Mouse (Mus musculus): ENCODE measurements around the gene Wdr5. TPM values are rescaled to one million over a fixed set of nuclear protein-coding genes. Genes with fewer than 3 reads are reported as not detected.

Gene Wdr5
- polyA plus RNA-seq, 1 experiment, result 17.3 TPM

- WGBS, result 96% methylated on average over 3 of the region's 3 CpGs
- H3K27ac ChIP-seq (ENCODE audit: insufficient read depth, low read length), result no peak overlapping the region
- peaks cover 3% of the 10 kb centered on the region for H3K4me1 ChIP-seq (ENCODE audit: control insufficient read depth, insufficient read depth, insufficient read length)
Measured at GRCm38 (mm10) chr2:27561829-27562228, 46.9 kb downstream of the Wdr5 start.

GRCm38 (mm10) chr2:27563641-27564148, 48.7 kb downstream of the Wdr5 start:
- Histone ChIP-seq H3K36me3 (ENCODE audit: control insufficient read depth, insufficient read depth, low read length) (no peaks in the 10 kb centered on the region), H3K27me3 (ENCODE audit: control insufficient read depth, insufficient read depth, low read length) (no peaks in the 10 kb centered on the region), H3K27ac (ENCODE audit: insufficient read depth, low read length) (no peak overlapping the region), H3K4me1 (ENCODE audit: control insufficient read depth, insufficient read depth, insufficient read length) (peaks cover 3% of the 10 kb centered on the region), H3K4me3 (ENCODE audit: extremely low read depth, insufficient read depth, insufficient read length) (no peak overlapping the region)
- 21% methylated on average over 9 of the region's 9 CpGs for WGBS
- DNase-seq (ENCODE audit: low read depth in 1 of 2, low spot score in 2 of 2), result peak in 1 of 2 experiments; percentile 4
- TF ChIP-seq POLR2A (IDR thresholded peaks at IDR 0.05; ENCODE audit: low read depth, low read length) (no peak), CTCF (IDR thresholded peaks at IDR 0.05; ENCODE audit: extremely low read depth, insufficient read depth, insufficient read length, insufficient replicate concordance) (no peak)

More at GRCm38 (mm10) chr2:27561829-27562228, 46.9 kb downstream of the Wdr5 start:
- no peaks in the 10 kb centered on the region for H3K36me3 ChIP-seq (ENCODE audit: control insufficient read depth, insufficient read depth, low read length)
- DNase-seq (ENCODE audit: low read depth in 1 of 2, low spot score in 2 of 2), result no peak
- no peak for TF ChIP-seq CTCF (IDR thresholded peaks at IDR 0.05; ENCODE audit: extremely low read depth, insufficient read depth, insufficient read length, insufficient replicate concordance)
- no peak for TF ChIP-seq POLR2A (IDR thresholded peaks at IDR 0.05; ENCODE audit: low read depth, low read length)
- no peaks in the 10 kb centered on the region for H3K27me3 ChIP-seq (ENCODE audit: control insufficient read depth, insufficient read depth, low read length)
- H3K4me3 ChIP-seq (ENCODE audit: extremely low read depth, insufficient read depth, insufficient read length), result no peak overlapping the region

- Histone ChIP-seq H3K4me3 (ENCODE audit: extremely low read depth, insufficient read depth, insufficient read length) (no peak overlapping the region), H3K27ac (ENCODE audit: insufficient read depth, low read length) (no peak overlapping the region), H3K4me1 (ENCODE audit: control insufficient read depth, insufficient read depth, insufficient read length) (peaks cover 3% of the 10 kb centered on the region), H3K27me3 (ENCODE audit: control insufficient read depth, insufficient read depth, low read length) (no peaks in the 10 kb centered on the region), H3K36me3 (ENCODE audit: control insufficient read depth, insufficient read depth, low read length) (no peaks in the 10 kb centered on the region)
- no peak for DNase-seq (ENCODE audit: low read depth in 1 of 2, low spot score in 2 of 2)
- WGBS, result 89% methylated on average over 4 of the region's 4 CpGs
- no peak for TF ChIP-seq CTCF (IDR thresholded peaks at IDR 0.05; ENCODE audit: extremely low read depth, insufficient read depth, insufficient read length, insufficient replicate concordance)
- no peak for TF ChIP-seq POLR2A (IDR thresholded peaks at IDR 0.05; ENCODE audit: low read depth, low read length)
Measured at GRCm38 (mm10) chr2:27564694-27565093, 49.7 kb downstream of the Wdr5 start.

- 64% methylated on average over 12 of the region's 12 CpGs for WGBS
- Histone ChIP-seq H3K4me3 (ENCODE audit: extremely low read depth, insufficient read depth, insufficient read length) (no peak overlapping the region), H3K27me3 (ENCODE audit: control insufficient read depth, insufficient read depth, low read length) (no peaks in the 10 kb centered on the region), H3K36me3 (ENCODE audit: control insufficient read depth, insufficient read depth, low read length) (no peaks in the 10 kb centered on the region), H3K27ac (ENCODE audit: insufficient read depth, low read length) (no peak overlapping the region), H3K4me1 (ENCODE audit: control insufficient read depth, insufficient read depth, insufficient read length) (peaks cover 3% of the 10 kb centered on the region)
- TF ChIP-seq POLR2A (IDR thresholded peaks at IDR 0.05; ENCODE audit: low read depth, low read length) (no peak), CTCF (IDR thresholded peaks at IDR 0.05; ENCODE audit: extremely low read depth, insufficient read depth, insufficient read length, insufficient replicate concordance) (no peak)
- DNase-seq (ENCODE audit: low read depth in 1 of 2, low spot score in 2 of 2), result no peak
Measured at GRCm38 (mm10) chr2:27565316-27566103, 50.6 kb downstream of the Wdr5 start.

- H3K4me3 ChIP-seq (ENCODE audit: extremely low read depth, insufficient read depth, insufficient read length), result no peak overlapping the region
- WGBS, result 84% methylated on average over 5 of the region's 5 CpGs
- no peak overlapping the region for H3K27ac ChIP-seq (ENCODE audit: insufficient read depth, low read length)
- no peak for DNase-seq (ENCODE audit: low read depth in 1 of 2, low spot score in 2 of 2)
- no peaks in the 10 kb centered on the region for H3K36me3 ChIP-seq (ENCODE audit: control insufficient read depth, insufficient read depth, low read length)
- H3K27me3 ChIP-seq (ENCODE audit: control insufficient read depth, insufficient read depth, low read length), result no peaks in the 10 kb centered on the region
- TF ChIP-seq POLR2A (IDR thresholded peaks at IDR 0.05; ENCODE audit: low read depth, low read length) (no peak), CTCF (IDR thresholded peaks at IDR 0.05; ENCODE audit: extremely low read depth, insufficient read depth, insufficient read length, insufficient replicate concordance) (no peak)
- H3K4me1 ChIP-seq (ENCODE audit: control insufficient read depth, insufficient read depth, insufficient read length), result peaks cover 3% of the 10 kb centered on the region; the same call in 1 of the 2 replicates
Measured at GRCm38 (mm10) chr2:27570856-27571255, 55.9 kb downstream of the Wdr5 start.

GRCm38 (mm10) chr2:27572261-27572793, 57.4 kb downstream of the Wdr5 start:
- TF ChIP-seq POLR2A (IDR thresholded peaks at IDR 0.05; ENCODE audit: low read depth, low read length) (no peak), CTCF (IDR thresholded peaks at IDR 0.05; ENCODE audit: extremely low read depth, insufficient read depth, insufficient read length, insufficient replicate concordance) (no peak)
- H3K27me3 ChIP-seq (ENCODE audit: control insufficient read depth, insufficient read depth, low read length), result no peaks in the 10 kb centered on the region
- H3K4me1 ChIP-seq (ENCODE audit: control insufficient read depth, insufficient read depth, insufficient read length), result peaks cover 3% of the 10 kb centered on the region; the same call in 1 of the 2 replicates
- DNase-seq (ENCODE audit: low read depth in 1 of 2, low spot score in 2 of 2), result no peak
- H3K27ac ChIP-seq (ENCODE audit: insufficient read depth, low read length), result no peak overlapping the region
- 79% methylated on average over 8 of the region's 8 CpGs for WGBS
- H3K4me3 ChIP-seq (ENCODE audit: extremely low read depth, insufficient read depth, insufficient read length), result no peak overlapping the region
- H3K36me3 ChIP-seq (ENCODE audit: control insufficient read depth, insufficient read depth, low read length), result no peaks in the 10 kb centered on the region
